12 mouse cellular contexts compared by ENCODE assay signal in the genomic region with DNA sequence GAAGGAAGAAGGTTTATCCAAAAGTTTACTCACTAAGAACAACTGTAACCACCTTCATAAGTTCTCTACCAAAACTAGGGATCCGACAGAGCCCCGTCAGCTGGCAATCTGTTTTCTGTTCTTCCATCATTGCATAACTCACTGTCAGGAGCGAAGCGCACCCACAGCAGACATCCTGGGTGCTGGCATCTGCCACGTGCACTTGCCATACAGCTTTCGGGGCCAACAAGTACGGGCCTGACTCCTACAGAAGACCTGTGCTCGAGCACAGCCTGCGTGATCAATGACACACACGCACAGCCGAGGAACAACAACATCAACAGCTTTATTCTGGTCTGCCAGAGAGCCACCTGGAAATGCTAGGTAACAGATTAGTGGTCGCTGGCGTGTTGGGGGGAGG. TPM values are rescaled to one million over a fixed set of nuclear protein-coding genes. Genes with fewer than 3 reads are reported as not detected.
DNase-seq lines count a peak whose midpoint lies in the region; ATAC-seq and TF ChIP-seq lines count a peak whose summit lies in the region.
"Had no signal": no experiment of that assay in that cellular context is flagged by ENCODE, and none has a peak within 500 bp of the region (broad histone marks: within the 10 kb centered on the region; RNA-seq: fewer than 3 reads in every experiment).

No protein-coding gene starts in this region.

- no peaks in the 10 kb centered on the region for H3K9me3 ChIP-seq in embryonic facial prominence, embryonic 13.5 days
- H3K9me3 ChIP-seq in embryonic facial prominence, embryonic 10.5 days: no peaks in the 10 kb centered on the region
- no peaks in the 10 kb centered on the region for H3K9me3 ChIP-seq in embryonic facial prominence, embryonic 14.5 days (ENCODE audit: control insufficient read depth, low read length)
- no peaks in the 10 kb centered on the region for H3K9me3 ChIP-seq in midbrain, postnatal 0 days (ENCODE audit: low read length)

- TF ChIP-seq CTCF in midbrain, postnatal 0 days (IDR thresholded peaks at IDR 0.05): no peak

- peaks cover 33% of the 10 kb centered on the region for H3K4me1 ChIP-seq in embryonic facial prominence, embryonic 13.5 days
- peaks cover 32% of the 10 kb centered on the region for H3K4me1 ChIP-seq in embryonic facial prominence, embryonic 10.5 days
- H3K4me1 ChIP-seq in embryonic facial prominence, embryonic 14.5 days (ENCODE audit: control insufficient read depth, insufficient read depth, low read length): peaks cover 12% of the 10 kb centered on the region; the same call in 1 of the 2 replicates
- peaks cover 16% of the 10 kb centered on the region; the same call in 1 of the 2 replicates for H3K4me1 ChIP-seq in midbrain, postnatal 0 days (ENCODE audit: insufficient read depth, low read length)

- no peaks in the 10 kb centered on the region for H3K36me3 ChIP-seq in embryonic facial prominence, embryonic 13.5 days
- no peaks in the 10 kb centered on the region for H3K36me3 ChIP-seq in embryonic facial prominence, embryonic 10.5 days (replicated peaks)
- H3K36me3 ChIP-seq in embryonic facial prominence, embryonic 14.5 days (ENCODE audit: control insufficient read depth, insufficient read depth, low read length): no peaks in the 10 kb centered on the region
- H3K36me3 ChIP-seq in midbrain, postnatal 0 days (ENCODE audit: insufficient read depth, low read length): no peaks in the 10 kb centered on the region

- no peak overlapping the region for H3K4me3 ChIP-seq in embryonic facial prominence, embryonic 13.5 days
- H3K4me3 ChIP-seq in embryonic facial prominence, embryonic 10.5 days: no peak overlapping the region
- no peak overlapping the region for H3K4me3 ChIP-seq in embryonic facial prominence, embryonic 14.5 days (ENCODE audit: low read depth, low read length)
- peak overlapping the region; percentile 17; the same call in 1 of the 2 replicates for H3K4me3 ChIP-seq in midbrain, postnatal 0 days (ENCODE audit: low read depth, low read length)

- no peak for ATAC-seq in embryonic facial prominence, embryonic 13.5 days (ENCODE audit: insufficient number of reproducible peaks, insufficient read depth, low FRiP score, low TSS enrichment, low read depth)
- no peak for ATAC-seq in embryonic facial prominence, embryonic 14.5 days (ENCODE audit: low read depth)
- no peak for ATAC-seq in midbrain, postnatal 0 days (ENCODE audit: low FRiP score)
- no peak for ATAC-seq in erythroid progenitor cell, adult 5-6 weeks (replicated peaks; ENCODE audit: low FRiP score, poor library complexity, severe bottlenecking)

- no peaks in the 10 kb centered on the region for H3K27me3 ChIP-seq in embryonic facial prominence, embryonic 13.5 days
- no peaks in the 10 kb centered on the region for H3K27me3 ChIP-seq in embryonic facial prominence, embryonic 10.5 days (replicated peaks; ENCODE audit: low read depth, poor library complexity, severe bottlenecking)
- no peaks in the 10 kb centered on the region for H3K27me3 ChIP-seq in embryonic facial prominence, embryonic 14.5 days (replicated peaks; ENCODE audit: control insufficient read depth, insufficient read depth, low read length)
- H3K27me3 ChIP-seq in midbrain, postnatal 0 days (ENCODE audit: insufficient read depth, low read length): no peaks in the 10 kb centered on the region

- no peak for DNase-seq in embryonic facial prominence, embryonic 10.5 days (ENCODE audit: low spot score)
- peak; percentile 32 to 50 for DNase-seq in left cerebral cortex, postnatal 14 days (ENCODE audit: low spot score in 2 of 2)
- DNase-seq in left cerebral cortex, adult 18-20 months (ENCODE audit: low spot score in 2 of 2): no peak
- DNase-seq in embryonic facial prominence, embryonic 14.5 days (ENCODE audit: low spot score): peak; percentile 6
- no peak for DNase-seq in midbrain, postnatal 0 days (ENCODE audit: low spot score)
- DNase-seq in ovary, postnatal 36 days (ENCODE audit: low spot score): no peak
- DNase-seq: cerebellum, adult 11 months; gastrocnemius, postnatal 36 days; heart, postnatal 10 days; kidney, postnatal 10 days had no signal

- H3K4me2 ChIP-seq in embryonic facial prominence, embryonic 13.5 days: peak overlapping the region; percentile 12; the same call in 1 of the 2 replicates
- H3K4me2 ChIP-seq in embryonic facial prominence, embryonic 14.5 days (ENCODE audit: low read depth, low read length): peak overlapping the region; percentile 1; the same call in 1 of the 2 replicates
- peak overlapping the region; percentile 44 for H3K4me2 ChIP-seq in midbrain, postnatal 0 days (ENCODE audit: low read depth, low read length, poor library complexity, severe bottlenecking)

- intact Hi-C loops in left cerebral cortex, postnatal 14 days (cut with DNase I): loop anchor here (5.0 kb wide), 2 partner anchors 39 to 51 kb away; no protein-coding TSS in a partner anchor

- H3K27ac ChIP-seq in embryonic facial prominence, embryonic 13.5 days: no peak overlapping the region
- H3K27ac ChIP-seq in embryonic facial prominence, embryonic 10.5 days (replicated peaks): no peak overlapping the region
- no peak overlapping the region for H3K27ac ChIP-seq in embryonic facial prominence, embryonic 14.5 days (replicated peaks; ENCODE audit: low read depth, low read length)
- H3K27ac ChIP-seq in midbrain, postnatal 0 days (ENCODE audit: low read depth, low read length): no peak overlapping the region

- H3K9ac ChIP-seq in embryonic facial prominence, embryonic 13.5 days: no peak overlapping the region
- H3K9ac ChIP-seq in embryonic facial prominence, embryonic 14.5 days (ENCODE audit: low read depth, low read length): no peak overlapping the region
- peak overlapping the region; percentile 5; the same call in 1 of the 2 replicates for H3K9ac ChIP-seq in midbrain, postnatal 0 days (replicated peaks; ENCODE audit: low read length, poor library complexity, severe bottlenecking)

- WGBS in embryonic facial prominence, embryonic 13.5 days: 79% methylated on average over 13 of the region's 13 CpGs
- WGBS in embryonic facial prominence, embryonic 10.5 days: 92% methylated on average over 13 of the region's 13 CpGs
- 80% methylated on average over 13 of the region's 13 CpGs for WGBS in embryonic facial prominence, embryonic 14.5 days
- WGBS in midbrain, postnatal 0 days: 90% methylated on average over 13 of the region's 13 CpGs

RNA-seq across cellular contexts. Expression of gene Map3k4, which starts 2.3 kb away (rescaled TPM):
- 47.0 and 50.4 TPM in 2 replicates for polyA plus RNA-seq in embryonic facial prominence, embryonic 13.5 days (2015; fragmentation: Nextera tagmentation; extraction: Ambion mirVana)
- 49.1 and 51.4 TPM in 2 replicates for polyA plus RNA-seq in embryonic facial prominence, embryonic 10.5 days (2016; fragmentation: Nextera tagmentation; extraction: Ambion mirVana)
- total RNA-seq in left cerebral cortex, postnatal 14 days (2021): 10 to 100 TPM; 36.1 to 39.2 TPM
- total RNA-seq in left cerebral cortex, adult 18-20 months (2021): 10 to 100 TPM; 45.9 to 50.9 TPM
- polyA plus RNA-seq in embryonic facial prominence, embryonic 14.5 days (2014; fragmentation: Nextera tagmentation; extraction: Ambion mirVana): 29.5 and 34.2 TPM in 2 replicates
- 36.1 and 37.1 TPM in 2 replicates for total RNA-seq in midbrain, postnatal 0 days (2014; rRNA removed)
- 35.1 and 47.9 TPM in 2 replicates for polyA plus RNA-seq in midbrain, postnatal 0 days (2015; fragmentation: Nextera tagmentation; extraction: Ambion mirVana)
- total RNA-seq in erythroid progenitor cell, adult 5-6 weeks (2015; ENCODE audit: low replicate concordance): 8.0 and 10.5 TPM in 2 replicates
- 7.4 and 10.4 TPM in 2 replicates for total RNA-seq in erythroid progenitor cell, adult 5-6 weeks (2017; ENCODE audit: low replicate concordance)

Comparison
In these comparisons a context has a peak if more than half of its experiments do, and no peak if none do; other contexts are left out.
1. DNase-seq: peak in left cerebral cortex, postnatal 14 days (2 of 2) and embryonic facial prominence, embryonic 14.5 days (single experiment); none in embryonic facial prominence, embryonic 10.5 days (single experiment), left cerebral cortex, adult 18-20 months (0 of 2), midbrain, postnatal 0 days (single experiment) and ovary, postnatal 36 days (single experiment).
2. Peak in every context shown above with its lines, with median percentiles within 50 percentile points of each other: H3K4me2 ChIP-seq.